Mouse (Mus musculus) liver, embryonic 14.5 days (tissue): ENCODE data around the gene Mtmr3. TPM values are rescaled to one million over a fixed set of nuclear protein-coding genes. Genes with fewer than 3 reads are reported as not detected.
A peak's percentile ranks its signal among the peaks of the same experiment; 100 is the strongest.

ENCODE experiments used
- ATAC-seq: fragments of 200-750 bp; cut with Nextera tagmentation; 2 replicates; pipeline ENCODE4 v1.8.0; 2017; ENCODE audit warnings: moderate number of reproducible peaks, mild to moderate bottlenecking, moderate library complexity; ENCODE audit not compliant: insufficient read depth
- DNase-seq, 3 experiments: peaks; one replicate each; pipeline ENCODE4 v3.0.0-alpha.2; 2012 to 2013; ENCODE audit warnings: low read depth in 3 of 3, low spot score in 3 of 3
- H3K27ac ChIP-seq: fragments of 300-500 bp; sonication (generic); 2 replicates; pipeline ENCODE4 v1.5.1; 2014; ENCODE audit warnings: moderate library complexity, mild to moderate bottlenecking, control low read depth, inconsistent platforms
- H3K27me3 ChIP-seq: fragments of 300-500 bp; sonication (generic); 2 replicates; pipeline ENCODE4 v1.6.1; 2014; ENCODE audit warnings: mild to moderate bottlenecking, low read length, moderate library complexity; ENCODE audit not compliant: control insufficient read depth, insufficient read depth
- H3K36me3 ChIP-seq: fragments of 300-500 bp; sonication (generic); replicated peaks from 2 replicates; pipeline ENCODE4 v1.6.1; 2014; ENCODE audit warnings: low read depth; ENCODE audit not compliant: control insufficient read depth, insufficient read depth
- H3K4me1 ChIP-seq, 2 experiments: fragments of 200-500 bp in 1 of 2; fragments of 300-500 bp in 1 of 2; sonication (generic) in 1 of 2; replicated peaks; 2 replicates each; pipeline ENCODE4 v1.6.1; 2012 to 2014; ENCODE audit warnings: antibody characterized with exemption in 1 of 2, inconsistent platforms in 1 of 2, low read length in 1 of 2; ENCODE audit not compliant: control insufficient read depth in 2 of 2, insufficient read depth in 2 of 2
- H3K4me2 ChIP-seq: fragments of 300-500 bp; sonication (generic); 2 replicates; pipeline ENCODE4 v1.6.1; 2014; ENCODE audit warnings: low read depth, mild to moderate bottlenecking, control low read depth, moderate library complexity
- H3K4me3 ChIP-seq, 2 experiments: fragments of 200-500 bp in 1 of 2; fragments of 300-500 bp in 1 of 2; sonication (generic) in 1 of 2; 2 replicates each; pipeline ENCODE4 v1.5.1; 2012 to 2014; ENCODE audit warnings: low read depth in 2 of 2, low read length in 2 of 2, mild to moderate bottlenecking in 2 of 2, control low read depth in 1 of 2, inconsistent platforms in 1 of 2, moderate library complexity in 1 of 2; ENCODE audit not compliant: insufficient read depth in 1 of 2
- H3K9ac ChIP-seq: fragments of 300-500 bp; sonication (generic); replicated peaks from 2 replicates; pipeline ENCODE4 v1.6.1; 2014; ENCODE audit warnings: mild to moderate bottlenecking, control low read depth, moderate library complexity
- H3K9me3 ChIP-seq: fragments of 300-500 bp; sonication (generic); 2 replicates; pipeline ENCODE4 v1.6.1; 2016; ENCODE audit warnings: low read length, mixed read lengths; ENCODE audit not compliant: control insufficient read depth
- CTCF ChIP-seq: IDR thresholded peaks from 2 replicates; pipeline ENCODE4 v1.5.1; 2016; ENCODE audit warnings: antibody characterized with exemption, low read depth, control low read depth
- EP300 ChIP-seq: IDR thresholded peaks from 2 replicates; pipeline ENCODE4 v1.6.1; 2016; ENCODE audit warnings: antibody characterized with exemption, low read depth
- WGBS: fragments of 180-500 bp; shearing (Covaris S2); extraction: QIAGEN DNeasy Blood & Tissue Kit; methylation state at CpG from one replicate; pipeline ENCODE4 v1.1.7; 2014; ENCODE audit not compliant: insufficient replicate concordance; 5-methylcytosine and 5-hydroxymethylcytosine counted together
- polyA plus RNA-seq, 2 experiments: library from polyadenylated mRNA; depleted of rRNA in 1 of 2; stranded (reverse) in 1 of 2; unstranded in 1 of 2; fragments of >200 nt; fragmentation: Nextera tagmentation in 1 of 2; extraction: Ambion mirVana in 1 of 2; gene quantifications; 2 replicates each; pipeline versions ENCODE4 v1.2.1 to v1.2.3; 2012 to 2014

Gene Mtmr3
- polyA plus RNA-seq, 2 experiments, result 20.3 to 24.3 TPM

GRCm38 (mm10) chr11:4620501-4621108, 25.9 kb upstream of the Mtmr3 start:
- Histone ChIP-seq H3K9ac (no peak overlapping the region), H3K27me3 (no peaks in the 10 kb centered on the region; the same call in 1 of the 2 replicates), H3K4me3 (no peak overlapping the region), H3K27ac (no peak overlapping the region), H3K4me2 (no peak overlapping the region), H3K9me3 (no peaks in the 10 kb centered on the region), H3K36me3 (no peaks in the 10 kb centered on the region), H3K4me1 (no peaks in the 10 kb centered on the region; a peak in 1 of 4 replicates)
- ATAC-seq (no peak), DNase-seq (no peak)
- TF ChIP-seq EP300 (no peak), CTCF (no peak)
- WGBS, result 56% methylated on average over 13 of the region's 13 CpGs

GRCm38 (mm10) chr11:4620017-4620485, 25.4 kb upstream of the Mtmr3 start, which contains the start of gene Gm11032:
Gene Gm11032 (plus strand): TSS chr11:4620067.
- TF ChIP-seq EP300 (no peak), CTCF (no peak)
- Histone ChIP-seq H3K9ac (no peak within 1 kb of the TSS), H3K4me1 (no peaks in the 10 kb centered on the region; a peak in 1 of 4 replicates), H3K27ac (no peak within 1 kb of the TSS), H3K4me2 (no peak within 1 kb of the TSS), H3K36me3 (no peaks in the 10 kb centered on the region), H3K27me3 (no peaks in the 10 kb centered on the region; the same call in 1 of the 2 replicates), H3K9me3 (no peaks in the 10 kb centered on the region), H3K4me3 (no peak within 1 kb of the TSS)
- DNase-seq, result no peak
- 67% methylated on average over 16 of the region's 16 CpGs for WGBS
- no peak for ATAC-seq

- Histone ChIP-seq H3K4me2 (no peak overlapping the region), H3K27me3 (no peaks in the 10 kb centered on the region; the same call in 1 of the 2 replicates), H3K9me3 (no peaks in the 10 kb centered on the region), H3K27ac (no peak overlapping the region), H3K4me3 (no peak overlapping the region), H3K9ac (no peak overlapping the region), H3K4me1 (no peaks in the 10 kb centered on the region), H3K36me3 (no peaks in the 10 kb centered on the region)
- no peak for ATAC-seq
- WGBS, result 60% methylated on average over 2 of the region's 2 CpGs
- TF ChIP-seq EP300, result no peak
- no peak for TF ChIP-seq CTCF
- DNase-seq, result no peak
Observed at GRCm38 (mm10) chr11:4611904-4612303, 17.2 kb upstream of the Mtmr3 start.

GRCm38 (mm10) chr11:4606541-4606940, 11.9 kb upstream of the Mtmr3 start:
- TF ChIP-seq CTCF (no peak), EP300 (no peak)
- ATAC-seq (no peak), DNase-seq (no peak)
- Histone ChIP-seq H3K9ac (no peak overlapping the region), H3K36me3 (no peaks in the 10 kb centered on the region), H3K4me3 (no peak overlapping the region), H3K4me2 (no peak overlapping the region), H3K9me3 (no peaks in the 10 kb centered on the region), H3K27ac (no peak overlapping the region), H3K27me3 (no peaks in the 10 kb centered on the region; the same call in 1 of the 2 replicates), H3K4me1 (no peaks in the 10 kb centered on the region; a peak in 1 of 4 replicates)
- WGBS, result 70% methylated on average over 1 of the region's 1 CpGs

GRCm38 (mm10) chr11:4605414-4605813, 10.8 kb upstream of the Mtmr3 start:
- DNase-seq (peak in 1 of 3 experiments; percentile 57), ATAC-seq (peak; percentile 62; the same call in 1 of the 2 replicates)
- TF ChIP-seq EP300 (no peak), CTCF (no peak)
- WGBS, result 45% methylated on average over 7 of the region's 7 CpGs
- no peaks in the 10 kb centered on the region for H3K36me3 ChIP-seq
- no peak overlapping the region for H3K9ac ChIP-seq
- no peaks in the 10 kb centered on the region; a peak in 1 of 4 replicates for H3K4me1 ChIP-seq
- H3K4me3 ChIP-seq, result no peak overlapping the region
- H3K27ac ChIP-seq, result no peak overlapping the region
- H3K27me3 ChIP-seq, result no peaks in the 10 kb centered on the region; the same call in 1 of the 2 replicates
- H3K4me2 ChIP-seq, result no peak overlapping the region
- H3K9me3 ChIP-seq, result no peaks in the 10 kb centered on the region
